Mouse (Mus musculus) erythroblast, adult 5-6 weeks (primary cell): Measurements from ENCODE around the gene Rbm19. TPM values are rescaled to one million over a fixed set of nuclear protein-coding genes. Genes with fewer than 3 reads are reported as not detected.
"Not testable (repeated sequence)": the region's sequence is repeated elsewhere in the genome, so short reads cannot be mapped to it uniquely, and the experiment has no call there.

Experiments
- ATAC-seq: replicated peaks from 2 replicates; pipeline ENCODE4 v1.8.0; 2016; ENCODE audit warnings: moderate number of reproducible peaks, mild to moderate bottlenecking, moderate TSS enrichment, inconsistent platforms; ENCODE audit not compliant: poor library complexity, low FRiP score, severe bottlenecking
- total RNA-seq, 2 experiments: library from RNA; stranded (forward) in 1 of 2; stranded (reverse) in 1 of 2; fragments of 150-400 nt in 1 of 2; fragments of 200-764, 138-1000 nt in 1 of 2; gene quantifications; 2 replicates each; pipeline versions ENCODE4 v1.2.3 to v1.2.4; 2015 to 2017; ENCODE audit warnings: low replicate concordance in 2 of 2

The Rbm19 gene
- 2.1 and 4.0 TPM in 2 replicates for total RNA-seq (2015; ENCODE audit: low replicate concordance)
- 3.3 and 4.6 TPM in 2 replicates for total RNA-seq (2017; ENCODE audit: low replicate concordance)

GRCm38 (mm10) chr5:120116261-120117050, at the start of gene Rbm19:
TSS of gene Rbm19 (plus strand) at chr5:120116465.
- peak; percentile 100 for ATAC-seq

DNA sequence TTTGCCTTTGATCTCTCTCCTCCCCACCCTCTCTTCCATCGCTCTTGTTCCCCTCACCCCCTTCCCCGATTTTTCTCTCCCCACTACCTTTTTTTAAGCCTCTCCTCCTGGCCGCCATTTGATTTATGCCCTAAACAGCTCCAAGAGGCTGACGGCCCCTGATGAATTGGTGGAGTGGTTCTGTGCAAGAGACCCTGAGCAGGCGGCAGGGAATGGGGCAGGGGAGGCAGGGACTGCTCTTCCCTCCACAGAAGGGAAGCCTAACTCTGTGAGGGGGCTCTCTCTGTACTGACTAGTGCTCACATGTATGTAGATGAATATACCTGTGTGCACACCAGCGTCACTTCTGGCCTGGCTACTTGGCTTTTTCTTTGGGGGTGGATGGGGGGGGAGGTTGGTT, 49.0 kb upstream of the Rbm19 start:
- no peak for ATAC-seq

- no peak for ATAC-seq
Measured at GRCm38 (mm10) chr5:120074101-120074500, 42.2 kb upstream of the Rbm19 start.

- no peak for ATAC-seq
Measured at GRCm38 (mm10) chr5:120080027-120080426, 36.2 kb upstream of the Rbm19 start.

- ATAC-seq: no peak
Measured at GRCm38 (mm10) chr5:120080468-120080867, 35.8 kb upstream of the Rbm19 start.

- ATAC-seq: peak; percentile 83
Measured at GRCm38 (mm10) chr5:120088561-120088960, 27.7 kb upstream of the Rbm19 start.

GRCm38 (mm10) chr5:120094602-120095001, 21.7 kb upstream of the Rbm19 start:
- peak; percentile 71; the same call in 1 of the 2 replicates for ATAC-seq

DNA sequence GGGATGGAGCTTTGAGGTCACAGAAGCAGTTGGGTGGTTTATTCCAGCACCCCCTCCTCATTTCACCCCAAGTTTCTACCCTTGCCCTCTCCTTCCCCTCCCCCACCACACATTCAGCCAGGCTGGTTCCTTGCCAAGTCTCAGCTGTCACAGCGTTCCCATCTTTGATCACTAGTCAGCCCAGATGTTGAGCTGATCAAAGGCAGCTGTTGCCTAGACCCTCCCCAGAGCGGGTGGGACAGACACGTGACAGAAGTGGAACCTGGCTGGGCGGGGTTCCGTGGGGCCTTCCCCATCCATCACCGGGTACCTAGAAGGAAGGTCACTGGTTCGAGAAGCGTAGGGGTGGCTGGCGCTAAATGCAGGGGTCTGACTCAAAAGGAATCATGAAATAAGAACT, 19.2 kb upstream of the Rbm19 start:
- ATAC-seq: no peak

DNA sequence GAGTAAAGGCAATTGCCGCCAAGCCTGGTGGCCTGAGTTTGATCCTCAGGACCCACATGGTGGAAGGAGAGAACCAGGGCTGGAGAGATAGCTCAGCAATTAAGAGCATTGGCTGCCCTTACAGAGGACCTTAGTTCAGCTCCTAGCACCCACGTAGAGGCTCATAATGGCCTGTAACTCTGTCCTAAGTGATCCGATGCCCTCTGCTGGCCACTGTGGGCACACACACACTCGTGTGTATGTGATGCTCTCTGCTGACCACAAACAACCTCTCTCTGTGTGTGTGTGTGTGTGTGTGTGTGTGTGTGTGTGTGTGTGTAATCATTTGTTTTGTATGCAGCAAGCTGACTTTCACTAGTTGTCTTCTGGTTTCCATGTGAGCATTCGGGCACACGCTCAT, 15.5 kb upstream of the Rbm19 start:
- ATAC-seq: no peak

GRCm38 (mm10) chr5:120102097-120102496, 14.2 kb upstream of the Rbm19 start:
- ATAC-seq: no peak

DNA sequence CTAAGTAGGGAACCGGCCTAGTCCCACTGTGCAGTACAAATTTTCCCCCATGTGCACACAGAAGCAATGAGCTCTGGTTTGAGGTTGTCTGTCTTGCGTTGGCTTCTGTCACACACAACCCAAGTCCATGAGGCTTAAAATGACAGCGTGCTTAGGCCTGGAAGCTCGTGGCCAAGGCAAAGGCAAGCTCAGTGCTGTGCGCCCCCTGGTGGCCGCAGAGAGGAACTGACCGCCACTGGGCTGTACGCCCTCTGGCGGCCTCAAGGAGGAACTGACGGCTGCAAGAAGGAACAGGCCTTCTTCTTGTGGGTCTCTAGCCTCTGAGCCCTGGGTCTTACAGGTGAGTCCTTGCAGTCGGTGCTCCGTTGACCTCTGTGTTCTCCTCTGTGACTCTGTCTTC, 13.5 kb upstream of the Rbm19 start:
- peak; percentile 86 for ATAC-seq

- ATAC-seq: no peak
Measured at GRCm38 (mm10) chr5:120103458-120103857, 12.8 kb upstream of the Rbm19 start.

- peak; percentile 56; the same call in 1 of the 2 replicates for ATAC-seq
Measured at GRCm38 (mm10) chr5:120106424-120107073, 9.7 kb upstream of the Rbm19 start.

DNA sequence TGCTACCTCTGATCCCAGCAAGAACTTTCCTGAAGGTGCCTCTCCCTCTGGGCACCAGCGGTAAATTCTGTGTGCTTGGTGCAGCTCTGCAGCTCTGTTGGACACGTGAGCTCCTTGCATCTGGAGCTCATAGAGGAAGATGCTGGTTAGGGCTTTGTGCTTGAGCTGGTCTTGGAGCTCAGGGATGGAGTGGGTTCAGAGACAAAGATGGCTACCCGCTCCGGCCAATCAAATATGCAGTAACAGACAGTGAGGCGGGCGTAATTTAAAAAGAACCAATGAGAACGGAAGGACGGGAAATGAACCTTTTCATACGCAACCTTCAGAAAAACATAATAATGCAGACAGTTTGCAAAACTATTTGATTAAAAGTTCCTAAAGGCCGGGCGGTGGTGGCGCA, 1.9 kb upstream of the Rbm19 start:
- no peak for ATAC-seq

GRCm38 (mm10) chr5:120117161-120117560, 896 bp downstream of the Rbm19 start:
- ATAC-seq: not testable (repeated sequence)

DNA sequence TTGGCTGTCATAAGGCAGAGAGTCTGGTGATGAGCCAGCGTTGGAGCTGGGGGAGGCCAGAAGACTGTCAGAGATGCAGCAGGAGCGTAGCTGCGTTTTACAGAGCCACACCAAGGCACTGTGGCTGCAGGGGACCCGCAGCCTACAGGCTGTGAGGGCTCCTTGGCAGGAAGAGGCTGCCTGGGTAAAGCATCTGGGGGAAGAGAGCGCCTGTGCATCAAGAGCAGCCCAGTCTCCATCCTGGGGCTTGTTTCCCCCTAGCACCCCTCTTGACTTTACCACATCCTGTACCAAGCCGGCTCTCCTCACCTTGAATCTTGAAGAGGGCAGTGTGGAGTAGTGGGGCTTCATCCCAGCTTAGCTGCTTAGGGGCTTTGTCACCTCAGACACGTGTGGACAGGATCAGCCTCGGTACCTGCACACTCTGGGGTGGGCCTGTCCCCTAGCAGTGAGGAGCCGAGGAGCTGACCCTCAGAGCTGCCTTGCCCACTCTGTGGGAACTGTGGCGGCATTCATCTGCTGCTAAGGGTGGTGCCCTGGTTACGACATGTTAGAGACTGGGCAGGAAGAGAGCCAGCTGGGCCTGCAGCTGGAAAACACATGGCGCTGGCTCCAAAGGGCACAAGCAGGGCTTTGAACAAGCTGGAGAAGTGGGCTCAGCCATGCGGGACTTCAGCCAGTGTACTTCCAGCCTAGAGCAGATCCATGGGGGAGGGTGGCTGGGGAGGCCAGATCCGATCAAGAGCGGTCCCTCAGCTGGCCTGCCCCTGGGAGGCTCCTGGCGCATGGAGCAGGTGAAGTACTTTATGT, 8.8 kb downstream of the Rbm19 start:
- ATAC-seq: no peak

DNA sequence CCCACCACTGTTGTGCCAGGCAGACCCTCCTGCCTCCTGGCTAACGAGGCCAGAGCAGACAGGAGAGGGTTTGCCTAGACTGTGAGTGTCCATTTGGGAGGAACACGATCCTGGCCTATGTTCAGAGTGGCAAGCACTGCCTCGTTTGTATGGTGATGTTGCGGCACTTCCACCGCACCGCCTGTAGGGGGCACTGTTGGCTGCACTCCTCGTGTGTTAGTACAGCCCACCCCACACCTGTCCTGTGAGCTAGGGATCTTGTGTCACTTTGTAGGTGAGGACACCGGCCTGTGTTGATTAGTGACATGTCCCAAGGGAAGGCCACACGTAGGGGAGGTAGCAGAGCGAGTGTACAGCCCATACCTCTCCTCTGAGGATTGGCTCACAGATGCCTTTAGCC, 11.4 kb downstream of the Rbm19 start:
- peak; percentile 43 for ATAC-seq

DNA sequence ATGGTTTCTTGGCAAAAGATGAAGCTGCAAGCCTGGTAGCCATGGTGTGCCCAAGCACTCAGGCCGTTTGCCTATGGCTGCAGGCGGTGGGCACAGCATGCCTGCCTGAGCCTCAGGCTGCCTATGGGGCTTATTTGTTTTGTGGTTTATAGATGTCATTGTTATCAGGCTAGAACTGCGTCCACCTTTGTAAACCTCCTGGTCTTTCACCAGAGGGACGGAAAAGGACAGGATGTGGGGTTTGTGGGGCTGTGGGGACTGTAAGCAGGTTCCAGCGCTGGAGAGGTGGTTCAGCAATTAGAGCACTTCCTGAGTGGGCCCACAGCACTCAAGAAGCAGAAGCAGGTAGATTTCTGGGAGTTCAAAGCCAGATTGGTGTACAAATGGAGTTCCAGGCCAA, 12.2 kb downstream of the Rbm19 start:
- no peak for ATAC-seq

DNA sequence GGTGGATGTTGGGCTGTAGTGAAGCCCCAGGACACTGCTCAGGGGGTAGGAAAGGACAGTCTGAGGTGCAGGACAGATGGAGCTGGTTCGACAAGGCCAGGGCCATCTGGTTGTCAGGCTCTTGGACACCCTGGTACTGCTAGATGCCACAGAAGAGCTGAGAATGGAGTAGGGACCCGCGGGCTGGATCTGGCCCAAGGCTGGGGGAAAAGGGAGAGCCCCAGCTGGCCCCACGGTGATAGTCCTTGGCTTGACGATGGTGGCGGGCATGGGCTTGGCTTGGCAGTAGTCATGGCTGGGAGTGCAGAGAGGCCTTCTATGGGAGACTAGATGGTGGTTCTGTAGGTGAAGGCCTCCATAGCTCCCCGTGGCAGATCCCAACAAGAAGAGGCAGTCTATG, 12.8 kb downstream of the Rbm19 start:
- ATAC-seq: no peak

DNA sequence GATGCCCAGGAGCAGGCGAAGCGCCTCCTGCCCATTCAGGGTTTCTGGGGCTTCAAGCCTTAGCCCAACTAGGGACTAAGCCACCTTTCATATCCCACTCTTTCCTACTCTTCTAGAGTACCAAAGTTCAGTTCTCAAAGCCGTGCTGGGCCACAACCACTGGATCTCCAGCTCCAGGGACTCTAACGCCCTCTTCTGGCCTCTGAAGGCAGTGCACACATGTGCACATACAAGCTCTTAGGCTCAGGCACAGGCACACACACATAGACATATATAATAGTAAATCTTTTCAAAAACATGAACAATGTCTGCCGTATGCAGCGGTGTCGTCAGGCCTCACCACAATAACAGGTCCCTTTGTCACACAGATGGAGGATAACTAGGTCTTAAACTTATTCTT, 13.5 kb downstream of the Rbm19 start:
- no peak for ATAC-seq
